Mouse (Mus musculus): ENCODE results near the gene Sept5. TPM values are rescaled to one million over a fixed set of nuclear protein-coding genes. Genes with fewer than 3 reads are reported as not detected.

Gene Sept5
- 74.2 TPM for polyA plus RNA-seq (2012; fragmentation: generic; extraction: Trizol)
- long read RNA-seq, experiment 1, partial matches to known transcripts, result 1 of 3 reads
- long read RNA-seq, experiment 1, other reads (novel, unspliced or antisense), result 2 of 3 reads
- long read RNA-seq, experiment 2, partial matches to known transcripts, result 3 of 15 reads
- long read RNA-seq, experiment 2, other reads (novel, unspliced or antisense), result 10 of 15 reads

DNA sequence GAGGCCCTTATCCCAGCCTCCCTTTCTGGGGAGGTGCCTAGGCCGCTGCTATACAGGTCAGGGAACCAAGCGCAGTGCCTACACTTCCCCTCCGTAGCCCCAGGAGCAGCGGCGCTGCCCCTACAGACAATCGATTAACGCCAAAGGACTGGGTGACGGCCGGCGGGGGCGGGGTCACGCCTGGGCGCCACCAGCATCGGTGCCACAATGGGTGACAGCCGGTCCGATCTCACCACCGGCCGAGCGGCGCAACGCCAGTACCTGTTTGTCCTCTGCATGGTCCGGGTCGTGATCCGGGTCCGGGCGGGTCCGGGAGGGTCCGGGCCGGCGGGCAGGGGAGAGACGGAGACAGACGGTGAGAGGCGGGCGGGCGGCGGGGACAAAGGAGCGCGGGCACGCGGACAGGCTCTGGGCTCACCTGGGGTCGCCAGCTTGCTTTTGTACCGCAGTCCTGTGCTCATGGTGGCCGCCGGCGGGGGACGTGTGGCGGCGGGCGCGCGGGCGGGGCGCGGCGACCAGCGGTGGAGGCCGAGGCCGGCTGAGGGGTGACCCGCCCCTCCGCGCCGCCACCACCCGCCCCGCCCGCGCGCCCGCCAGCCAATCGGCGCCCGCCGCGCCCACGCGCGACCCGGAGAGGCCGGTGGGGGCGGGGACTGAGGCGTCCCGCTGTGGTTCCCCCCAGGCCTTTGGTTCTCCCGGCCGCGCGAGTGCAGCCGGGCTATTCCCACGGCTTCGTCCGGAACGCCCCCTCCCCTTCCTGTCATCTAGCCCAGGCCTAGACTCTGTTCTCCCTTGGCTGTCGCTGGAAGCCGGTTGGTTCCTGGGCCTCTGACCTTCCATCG lies at the start of gene Sept5:
TSS of gene Sept5 (minus strand) at position 565 of the 842 bp plus-strand sequence.
- TF ChIP-seq MYOG (IDR thresholded peaks at IDR 0.05; ENCODE audit: control insufficient read depth, extremely low read depth, insufficient read length), result no peak
- no peak for TF ChIP-seq CEBPB (IDR thresholded peaks at IDR 0.05; ENCODE audit: low read depth)
- TF ChIP-seq CTCF (IDR thresholded peaks at IDR 0.05; ENCODE audit: control insufficient read depth, insufficient read depth, insufficient read length), result no peak
- no peak for TF ChIP-seq USF1 (IDR thresholded peaks at IDR 0.05; ENCODE audit: low read depth)
- TF ChIP-seq FOSL1 (IDR thresholded peaks at IDR 0.05; ENCODE audit: insufficient read depth, low read length, poor library complexity, severe bottlenecking), result no peak
- no peak for TF ChIP-seq MYOD1 (IDR thresholded peaks at IDR 0.05; ENCODE audit: control insufficient read depth, insufficient read length, low read depth)
- no peak for TF ChIP-seq MAX (IDR thresholded peaks at IDR 0.05)

DNA sequence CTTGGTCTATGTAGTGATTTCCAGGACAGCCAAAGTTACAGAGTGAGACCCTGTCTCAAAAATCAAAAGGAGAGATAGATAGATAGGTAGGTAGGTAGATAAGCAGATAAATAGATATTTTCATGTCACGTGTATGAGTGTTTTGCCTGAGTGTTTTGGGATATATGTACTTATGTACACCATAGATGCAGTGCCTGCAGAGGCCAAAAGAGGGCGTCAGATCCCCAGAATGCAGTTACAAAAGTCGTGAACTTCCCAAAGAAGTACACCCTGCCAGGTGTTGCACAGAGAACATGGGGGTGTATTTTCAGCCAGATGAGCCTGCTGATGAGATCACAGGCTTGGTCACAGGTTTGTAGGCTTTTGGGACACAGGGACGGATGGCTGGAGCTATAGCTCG lies 49.4 kb upstream of the Sept5 start:
- Histone ChIP-seq H3K4me3 (ENCODE audit: insufficient read depth, poor library complexity, severe bottlenecking) (no peak overlapping the region), H3ac (ENCODE audit: control insufficient read depth, insufficient read length, low read depth) (no peak overlapping the region), H3K27me3 (ENCODE audit: control insufficient read depth, insufficient read depth, insufficient read length) (no peaks in the 10 kb centered on the region), H3K79me2 (ENCODE audit: control insufficient read depth, insufficient read depth) (no peaks in the 10 kb centered on the region), H3K79me3 (ENCODE audit: low read depth) (no peaks in the 10 kb centered on the region), H3K36me3 (ENCODE audit: control insufficient read depth, insufficient read depth) (no peaks in the 10 kb centered on the region)
- no peak for TF ChIP-seq MAX (IDR thresholded peaks at IDR 0.05)
- no peak for TF ChIP-seq MYOG (IDR thresholded peaks at IDR 0.05; ENCODE audit: control insufficient read depth, extremely low read depth, insufficient read length)
- no peak for TF ChIP-seq MYOD1 (IDR thresholded peaks at IDR 0.05; ENCODE audit: control insufficient read depth, insufficient read length, low read depth)
- no peak for TF ChIP-seq FOSL1 (IDR thresholded peaks at IDR 0.05; ENCODE audit: insufficient read depth, low read length, poor library complexity, severe bottlenecking)
- TF ChIP-seq USF1 (IDR thresholded peaks at IDR 0.05; ENCODE audit: low read depth), result no peak
- TF ChIP-seq CEBPB (IDR thresholded peaks at IDR 0.05; ENCODE audit: low read depth), result no peak
- no peak for TF ChIP-seq CTCF (IDR thresholded peaks at IDR 0.05; ENCODE audit: control insufficient read depth, insufficient read depth, insufficient read length)

More for the DNA sequence above, at the start of gene Sept5:
- H3K36me3 ChIP-seq (ENCODE audit: control insufficient read depth, insufficient read depth), result peaks cover 11% of the 10 kb centered on the region
- no peaks in the 10 kb centered on the region for H3K79me3 ChIP-seq (ENCODE audit: low read depth)
- peaks cover 19% of the 10 kb centered on the region for H3K79me2 ChIP-seq (ENCODE audit: control insufficient read depth, insufficient read depth)
- no peaks in the 10 kb centered on the region for H3K27me3 ChIP-seq (ENCODE audit: control insufficient read depth, insufficient read depth, insufficient read length)
- peak within 1 kb of the TSS; percentile 92 for H3ac ChIP-seq (ENCODE audit: control insufficient read depth, insufficient read length, low read depth)
- peak within 1 kb of the TSS; percentile 44 for H3K4me3 ChIP-seq (ENCODE audit: insufficient read depth, poor library complexity, severe bottlenecking)

DNA sequence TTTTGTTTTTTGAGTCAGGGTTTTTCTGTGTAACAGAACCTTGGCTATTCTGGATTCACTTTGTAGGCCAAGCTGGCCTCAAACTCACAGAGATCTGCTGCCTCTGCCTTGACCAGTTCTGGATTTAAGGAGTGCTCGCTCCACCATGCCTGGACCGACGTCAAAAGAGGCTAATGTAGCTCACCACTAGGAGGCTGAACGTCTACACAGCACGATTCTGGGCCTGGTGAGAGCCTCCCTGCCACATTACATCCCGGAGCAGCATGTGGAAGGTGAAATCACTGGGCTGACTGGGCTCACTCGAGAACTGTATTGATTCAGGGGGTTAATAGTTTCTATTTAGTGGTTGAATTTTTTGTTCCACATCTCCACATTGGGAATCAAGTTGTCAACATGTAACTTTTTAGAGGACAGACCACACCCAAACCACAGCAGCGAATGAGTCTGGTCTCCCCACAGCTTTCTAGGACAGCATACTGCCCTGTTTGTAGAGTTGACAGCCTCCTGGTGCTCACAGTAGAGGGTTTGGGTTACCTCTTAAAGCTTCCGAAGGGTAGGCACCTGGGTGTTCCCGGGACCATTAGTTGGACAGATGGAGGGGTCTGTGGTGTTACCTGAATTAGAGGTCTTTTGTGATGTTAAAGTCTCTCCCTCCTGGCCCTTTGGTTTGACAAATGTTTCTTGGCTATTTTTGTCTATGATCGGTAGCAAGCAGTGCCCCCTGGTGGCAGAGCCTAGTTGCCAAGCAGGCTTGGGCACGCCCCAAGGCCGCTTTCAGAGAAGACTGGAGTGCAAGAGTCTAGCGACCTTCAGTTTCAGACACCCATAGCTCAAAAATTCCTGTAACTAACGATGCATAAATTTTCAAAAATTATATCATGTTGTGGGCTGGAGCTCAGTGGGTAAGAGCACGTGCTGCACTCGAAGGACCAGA lies 48.3 kb upstream of the Sept5 start:
- no peak overlapping the region for H3K4me3 ChIP-seq (ENCODE audit: insufficient read depth, poor library complexity, severe bottlenecking)
- H3K36me3 ChIP-seq (ENCODE audit: control insufficient read depth, insufficient read depth), result no peaks in the 10 kb centered on the region
- H3ac ChIP-seq (ENCODE audit: control insufficient read depth, insufficient read length, low read depth), result no peak overlapping the region
- no peaks in the 10 kb centered on the region for H3K79me2 ChIP-seq (ENCODE audit: control insufficient read depth, insufficient read depth)
- H3K27me3 ChIP-seq (ENCODE audit: control insufficient read depth, insufficient read depth, insufficient read length), result no peaks in the 10 kb centered on the region
- TF ChIP-seq FOSL1 (IDR thresholded peaks at IDR 0.05; ENCODE audit: insufficient read depth, low read length, poor library complexity, severe bottlenecking), result no peak
- peak; percentile 65 for TF ChIP-seq CTCF (IDR thresholded peaks at IDR 0.05; ENCODE audit: control insufficient read depth, insufficient read depth, insufficient read length)
- H3K79me3 ChIP-seq (ENCODE audit: low read depth), result no peaks in the 10 kb centered on the region

DNA sequence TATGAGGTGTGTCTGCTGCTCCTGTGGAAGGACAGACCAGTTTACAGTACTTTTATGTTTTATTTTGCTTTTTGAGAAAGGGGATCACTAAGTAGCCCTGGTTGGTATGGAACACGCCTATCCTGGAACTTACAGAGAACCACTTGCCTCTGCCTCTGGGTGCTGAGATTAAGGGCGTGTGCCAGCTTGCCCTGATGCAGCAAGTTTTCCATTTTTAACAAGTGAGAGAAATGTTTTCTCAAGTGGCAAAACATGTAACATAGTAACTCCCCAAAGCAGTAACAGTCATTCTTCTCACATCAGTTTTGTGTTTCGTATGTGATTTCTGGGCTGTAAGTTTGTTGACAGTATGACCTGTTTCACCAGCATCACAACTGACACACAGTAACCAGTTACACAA lies 43.3 kb upstream of the Sept5 start:
- Histone ChIP-seq H3K27me3 (ENCODE audit: control insufficient read depth, insufficient read depth, insufficient read length) (peaks cover 3% of the 10 kb centered on the region), H3K36me3 (ENCODE audit: control insufficient read depth, insufficient read depth) (no peaks in the 10 kb centered on the region), H3K4me3 (ENCODE audit: insufficient read depth, poor library complexity, severe bottlenecking) (no peak overlapping the region), H3K79me3 (ENCODE audit: low read depth) (no peaks in the 10 kb centered on the region), H3ac (ENCODE audit: control insufficient read depth, insufficient read length, low read depth) (no peak overlapping the region), H3K79me2 (ENCODE audit: control insufficient read depth, insufficient read depth) (no peaks in the 10 kb centered on the region)
- TF ChIP-seq CEBPB (IDR thresholded peaks at IDR 0.05; ENCODE audit: low read depth), result no peak

DNA sequence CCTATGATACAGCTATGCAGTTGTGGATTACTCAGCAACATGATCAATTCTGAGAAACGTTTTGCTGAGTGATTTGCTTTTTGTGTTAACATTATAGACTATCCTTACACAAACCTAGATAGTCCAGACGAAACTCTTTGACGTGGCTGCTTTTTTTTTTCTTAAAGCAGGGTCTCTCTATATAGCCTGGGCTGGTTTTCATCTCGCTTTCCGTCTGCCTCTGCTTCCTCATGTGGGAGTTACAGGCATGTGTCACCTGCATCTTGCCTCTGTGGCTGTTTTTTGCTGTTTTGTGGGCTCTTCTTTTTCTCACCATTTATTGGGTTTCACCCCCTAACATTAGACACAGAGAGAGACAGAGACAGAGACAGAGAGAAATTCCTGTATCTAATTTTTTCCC lies 42.3 kb upstream of the Sept5 start:
- peaks cover 3% of the 10 kb centered on the region for H3K27me3 ChIP-seq (ENCODE audit: control insufficient read depth, insufficient read depth, insufficient read length)
- H3ac ChIP-seq (ENCODE audit: control insufficient read depth, insufficient read length, low read depth), result no peak overlapping the region
- no peaks in the 10 kb centered on the region for H3K36me3 ChIP-seq (ENCODE audit: control insufficient read depth, insufficient read depth)
- H3K79me3 ChIP-seq (ENCODE audit: low read depth), result no peaks in the 10 kb centered on the region
- no peaks in the 10 kb centered on the region for H3K79me2 ChIP-seq (ENCODE audit: control insufficient read depth, insufficient read depth)
- no peak overlapping the region for H3K4me3 ChIP-seq (ENCODE audit: insufficient read depth, poor library complexity, severe bottlenecking)
- TF ChIP-seq MAX (IDR thresholded peaks at IDR 0.05) (no peak), CEBPB (IDR thresholded peaks at IDR 0.05; ENCODE audit: low read depth) (no peak), MYOG (IDR thresholded peaks at IDR 0.05; ENCODE audit: control insufficient read depth, extremely low read depth, insufficient read length) (no peak), FOSL1 (IDR thresholded peaks at IDR 0.05; ENCODE audit: insufficient read depth, low read length, poor library complexity, severe bottlenecking) (no peak), USF1 (IDR thresholded peaks at IDR 0.05; ENCODE audit: low read depth) (no peak), CTCF (IDR thresholded peaks at IDR 0.05; ENCODE audit: control insufficient read depth, insufficient read depth, insufficient read length) (no peak), MYOD1 (IDR thresholded peaks at IDR 0.05; ENCODE audit: control insufficient read depth, insufficient read length, low read depth) (no peak)
